Mouse (Mus musculus): ENCODE measurements at regions not wholly inside any gene's neighbourhood (a gene's known extent, or its start where the extent isn't known, plus 50 kb on each side); places are given as distances from the start of the nearest gene placed in this dataset.
"Not testable (repeated sequence)": the region's sequence is repeated elsewhere in the genome, so short reads cannot be mapped to it uniquely, and the experiment has no call there.

DNA sequence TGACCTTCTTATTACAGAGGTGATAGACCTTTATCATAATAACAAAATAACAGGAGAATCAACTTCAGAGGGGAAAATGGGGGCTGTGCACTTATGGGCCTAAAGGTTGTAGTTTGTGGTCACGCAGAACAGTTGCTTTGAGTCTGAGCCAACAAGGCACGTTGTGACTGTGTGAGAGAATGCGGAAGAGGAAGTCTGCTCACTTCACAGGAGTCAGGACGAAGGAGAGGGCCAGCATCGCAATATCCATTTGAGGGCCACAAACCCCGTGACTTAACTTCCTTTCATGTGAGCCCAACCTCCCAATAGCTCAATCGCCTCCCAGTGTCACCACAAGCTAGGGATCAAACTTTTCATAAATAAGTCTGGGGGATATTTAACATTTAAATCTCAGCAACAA, 246.6 kb upstream of the Jarid2 start:
- ChIA-PET CTCF (no interaction called here), POLR2A (interaction anchor here in 1 of 4 experiments (0.8 kb wide), 1 partner anchor 26 kb away, joined by 3 read pairs; no protein-coding TSS in a partner anchor)

GRCm38 (mm10) chr13:44484582-44485329, 244.5 kb upstream of the Jarid2 start:
- POLR2A ChIA-PET, result interaction anchor here in 2 of 4 experiments (0.6 to 1.5 kb wide), 6 partner anchors 9 to 325 kb away, joined by 3 to 6 read pairs (median 5); no protein-coding TSS in a partner anchor
- CTCF ChIA-PET, result interaction anchor here in 2 of 4 experiments (0.6 to 0.8 kb wide), 3 partner anchors 16 to 938 kb away, joined by 3 to 4 read pairs (median 4); no protein-coding TSS in a partner anchor

GRCm38 (mm10) chr13:44490935-44491465, 238.3 kb upstream of the Jarid2 start:
- ChIA-PET CTCF (interaction anchor here in 1 of 4 experiments (0.5 kb wide), 1 partner anchor 1494 kb away, joined by 5 read pairs; no protein-coding TSS in a partner anchor), POLR2A (interaction anchor here in 1 of 4 experiments (0.6 kb wide), 1 partner anchor 84 kb away, joined by 3 read pairs; no protein-coding TSS in a partner anchor)

GRCm38 (mm10) chr13:44493884-44494283, 235.4 kb upstream of the Jarid2 start:
- CTCF ChIA-PET, result interaction anchor here in 2 of 4 experiments (0.5 to 0.6 kb wide), 2 partner anchors 85 to 1052 kb away, joined by 3 to 4 read pairs; no protein-coding TSS in a partner anchor
- POLR2A ChIA-PET, result no interaction called here

- CTCF ChIA-PET, result interaction anchor here in 2 of 4 experiments (0.6 kb wide), 2 partner anchors 12 to 706 kb away, joined by 4 to 5 read pairs; no protein-coding TSS in a partner anchor
- POLR2A ChIA-PET, result interaction anchor here in 1 of 4 experiments (0.6 to 0.8 kb wide), 2 partner anchors 9 to 92 kb away, joined by 3 read pairs; no protein-coding TSS in a partner anchor
Observed at GRCm38 (mm10) chr13:44495450-44495849, 233.8 kb upstream of the Jarid2 start.

DNA sequence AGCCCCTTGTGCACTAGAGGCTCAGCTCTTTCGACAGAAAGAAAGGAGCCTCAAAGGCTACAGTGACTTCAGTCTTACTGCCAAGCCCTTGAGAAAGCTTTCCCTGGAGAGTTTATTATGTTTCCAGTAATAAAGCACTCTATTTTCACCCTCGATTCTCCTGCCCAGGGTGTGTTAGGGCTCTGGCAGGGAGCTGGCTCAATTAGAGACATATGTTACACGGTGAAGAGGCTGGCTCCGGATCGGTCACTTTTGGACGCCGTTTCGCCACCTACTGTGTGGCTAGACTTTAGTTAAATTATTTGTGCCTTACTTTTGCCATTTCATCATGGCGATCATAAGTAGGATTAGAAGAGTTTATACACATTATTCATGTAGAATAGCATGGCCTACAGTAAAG, 232.7 kb upstream of the Jarid2 start:
- ChIA-PET POLR2A (interaction anchor here in 1 of 4 experiments (0.9 to 1.2 kb wide), 2 partner anchors 11 to 118 kb away, joined by 3 read pairs; no protein-coding TSS in a partner anchor), CTCF (no interaction called here)

- CTCF ChIA-PET, POLR2A ChIA-PET: not testable (repeated sequence)
Observed at GRCm38 (mm10) chr13:44500896-44501295, 228.4 kb upstream of the Jarid2 start.

GRCm38 (mm10) chr13:44501777-44502321, 227.4 kb upstream of the Jarid2 start:
- ChIA-PET POLR2A (interaction anchor here in 2 of 4 experiments (0.7 to 1.4 kb wide), 3 partner anchors 22 to 468 kb away, joined by 3 read pairs; no protein-coding TSS in a partner anchor), CTCF (no interaction called here)

DNA sequence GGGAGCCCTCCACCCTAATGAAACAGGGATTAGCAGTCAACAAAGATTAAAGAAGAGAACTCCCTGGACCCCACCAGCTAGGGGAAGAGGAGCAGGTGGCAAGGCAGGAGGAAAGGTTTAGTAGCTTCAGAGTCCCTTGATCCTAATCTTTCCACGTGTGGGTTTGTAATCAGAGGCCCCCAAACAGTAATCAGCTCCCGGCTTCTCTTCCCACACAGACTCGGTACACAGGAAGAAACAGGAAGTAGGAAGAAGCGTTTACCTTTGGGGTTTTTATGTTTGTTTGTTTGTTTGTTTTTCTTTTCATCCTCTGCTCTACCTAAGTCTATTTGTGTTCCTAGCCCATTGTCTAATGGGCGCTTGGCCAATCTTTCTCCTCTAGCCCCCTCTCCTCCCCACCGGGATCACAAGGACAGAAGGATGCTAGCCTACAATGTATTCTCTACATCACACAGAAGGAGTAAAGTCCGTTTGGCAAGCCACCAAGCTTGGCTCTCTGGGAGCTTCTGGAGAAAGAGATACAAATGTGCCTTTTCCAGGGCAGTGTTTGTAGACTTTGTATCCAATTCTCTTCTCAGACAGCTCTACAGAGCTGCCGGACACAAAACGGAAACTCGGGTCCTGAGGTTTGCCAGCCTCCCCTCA, 226.5 kb upstream of the Jarid2 start:
- ChIA-PET POLR2A (interaction anchor here in 1 of 4 experiments (1.0 to 1.4 kb wide), 2 partner anchors 21 to 28 kb away, joined by 3 read pairs; no protein-coding TSS in a partner anchor), CTCF (no interaction called here)

GRCm38 (mm10) chr13:44503257-44503950, 225.9 kb upstream of the Jarid2 start:
- POLR2A ChIA-PET, result interaction anchor here in 1 of 4 experiments (1.4 kb wide), 1 partner anchor 20 kb away, joined by 3 read pairs; no protein-coding TSS in a partner anchor
- CTCF ChIA-PET, result no interaction called here

- POLR2A ChIA-PET, result interaction anchor here in 1 of 4 experiments (0.6 to 0.7 kb wide), 2 partner anchors 919 to 1842 kb away, joined by 3 to 4 read pairs; no protein-coding TSS in a partner anchor
- CTCF ChIA-PET, result interaction anchor here in 1 of 4 experiments (0.6 kb wide), 1 partner anchor 63 kb away, joined by 3 read pairs; no protein-coding TSS in a partner anchor
Observed at GRCm38 (mm10) chr13:44504455-44504854, 224.8 kb upstream of the Jarid2 start.

GRCm38 (mm10) chr13:44506975-44507374, 222.3 kb upstream of the Jarid2 start:
- POLR2A ChIA-PET, result no interaction called here

DNA sequence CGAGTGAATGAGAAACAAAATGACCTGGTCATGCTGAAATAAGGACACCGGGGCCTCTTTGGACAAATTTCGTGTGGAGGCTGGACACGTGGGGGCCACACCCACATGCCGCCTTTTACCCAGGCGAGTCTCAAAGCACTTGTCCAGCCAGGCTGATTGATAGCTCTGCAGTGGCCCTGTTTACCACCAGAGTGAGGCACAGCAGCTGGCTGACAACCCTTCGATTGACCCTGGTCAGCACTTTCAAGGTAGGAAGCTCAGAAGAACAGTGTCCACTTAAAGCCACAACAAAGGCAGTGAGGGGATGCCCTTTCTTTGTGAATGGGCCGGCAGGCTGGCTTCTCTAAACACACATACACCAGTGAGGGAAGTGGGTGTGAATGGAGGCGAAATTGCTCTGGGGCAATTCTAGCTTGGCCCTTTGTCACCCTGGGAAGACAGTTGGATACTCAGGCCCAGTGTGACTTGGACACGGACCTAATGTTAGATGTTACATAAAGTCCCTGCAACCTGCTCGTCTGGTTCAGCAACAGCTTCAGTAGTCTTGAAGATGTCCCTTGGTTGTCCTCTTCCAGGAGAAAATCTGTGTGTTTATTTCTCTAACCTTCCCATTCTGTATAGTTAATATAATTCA, 219.6 kb upstream of the Jarid2 start:
- ChIA-PET POLR2A (interaction anchor here (0.6 to 1.0 kb wide), 8 partner anchors 21 to 1174 kb away, joined by 3 to 6 read pairs (median 3); no protein-coding TSS in a partner anchor), CTCF (interaction anchor here in 2 of 4 experiments (0.6 kb wide), 3 partner anchors 24 to 116 kb away, joined by 3 to 10 read pairs (median 9); no protein-coding TSS in a partner anchor)

More at GRCm38 (mm10) chr13:44506975-44507374, 222.3 kb upstream of the Jarid2 start:
- CTCF ChIA-PET, result no interaction called here

- POLR2A ChIA-PET, result no interaction called here
- CTCF ChIA-PET, result no interaction called here
Observed at GRCm38 (mm10) chr13:44513378-44514285, 215.6 kb upstream of the Jarid2 start.

GRCm38 (mm10) chr13:44514636-44515158, 214.6 kb upstream of the Jarid2 start:
- ChIA-PET CTCF (no interaction called here), POLR2A (no interaction called here)

GRCm38 (mm10) chr13:44516863-44517262, 212.4 kb upstream of the Jarid2 start:
- POLR2A ChIA-PET, result no interaction called here
- CTCF ChIA-PET, result interaction anchor here in 1 of 4 experiments (0.6 kb wide), 1 partner anchor 289 kb away, joined by 8 read pairs; no protein-coding TSS in a partner anchor
